Mouse (Mus musculus): ENCODE data around the gene Kifc1. TPM values are rescaled to one million over a fixed set of nuclear protein-coding genes. Genes with fewer than 3 reads are reported as not detected.

Gene Kifc1
- polyA plus RNA-seq, 1 experiment from 2014 or later = 7.3 TPM

GRCm38 (mm10) chr17:33928251-33928947 lies 37.9 kb upstream of the Kifc1 start:
- no peak for ATAC-seq (ENCODE audit: insufficient number of reproducible peaks, insufficient read depth, low FRiP score, low TSS enrichment, low read depth)
- H3K9ac ChIP-seq = peak overlapping the region; percentile 89
- no peak overlapping the region for H3K27ac ChIP-seq
- no peaks in the 10 kb centered on the region for H3K27me3 ChIP-seq
- 60% methylated on average over 21 of the region's 21 CpGs for WGBS
- no peaks in the 10 kb centered on the region for H3K9me3 ChIP-seq
- H3K4me1 ChIP-seq = peaks cover 18% of the 10 kb centered on the region
- H3K4me3 ChIP-seq = peak overlapping the region; percentile 92
- peak overlapping the region; percentile 99 for H3K4me2 ChIP-seq
- H3K36me3 ChIP-seq = peaks cover 40% of the 10 kb centered on the region

- ATAC-seq (ENCODE audit: insufficient number of reproducible peaks, insufficient read depth, low FRiP score, low TSS enrichment, low read depth) = no peak
- H3K4me2 ChIP-seq = no peak overlapping the region
- 76% methylated on average over 17 of the region's 17 CpGs for WGBS
- no peak overlapping the region for H3K9ac ChIP-seq
- H3K27me3 ChIP-seq = no peaks in the 10 kb centered on the region
- H3K4me3 ChIP-seq = no peak overlapping the region
- peaks cover 28% of the 10 kb centered on the region for H3K36me3 ChIP-seq
- no peak overlapping the region for H3K27ac ChIP-seq
- no peaks in the 10 kb centered on the region for H3K9me3 ChIP-seq
- peaks cover 16% of the 10 kb centered on the region for H3K4me1 ChIP-seq
Measured at GRCm38 (mm10) chr17:33926207-33926932, 35.9 kb upstream of the Kifc1 start.

GRCm38 (mm10) chr17:33925406-33926116 lies 35.1 kb upstream of the Kifc1 start:
- Histone ChIP-seq H3K9ac (no peak overlapping the region), H3K36me3 (peaks cover 28% of the 10 kb centered on the region), H3K27ac (no peak overlapping the region), H3K4me2 (no peak overlapping the region), H3K27me3 (no peaks in the 10 kb centered on the region), H3K4me3 (no peak overlapping the region), H3K9me3 (no peaks in the 10 kb centered on the region), H3K4me1 (peaks cover 15% of the 10 kb centered on the region)
- ATAC-seq (ENCODE audit: insufficient number of reproducible peaks, insufficient read depth, low FRiP score, low TSS enrichment, low read depth) = no peak
- WGBS = 82% methylated on average over 21 of the region's 21 CpGs

DNA sequence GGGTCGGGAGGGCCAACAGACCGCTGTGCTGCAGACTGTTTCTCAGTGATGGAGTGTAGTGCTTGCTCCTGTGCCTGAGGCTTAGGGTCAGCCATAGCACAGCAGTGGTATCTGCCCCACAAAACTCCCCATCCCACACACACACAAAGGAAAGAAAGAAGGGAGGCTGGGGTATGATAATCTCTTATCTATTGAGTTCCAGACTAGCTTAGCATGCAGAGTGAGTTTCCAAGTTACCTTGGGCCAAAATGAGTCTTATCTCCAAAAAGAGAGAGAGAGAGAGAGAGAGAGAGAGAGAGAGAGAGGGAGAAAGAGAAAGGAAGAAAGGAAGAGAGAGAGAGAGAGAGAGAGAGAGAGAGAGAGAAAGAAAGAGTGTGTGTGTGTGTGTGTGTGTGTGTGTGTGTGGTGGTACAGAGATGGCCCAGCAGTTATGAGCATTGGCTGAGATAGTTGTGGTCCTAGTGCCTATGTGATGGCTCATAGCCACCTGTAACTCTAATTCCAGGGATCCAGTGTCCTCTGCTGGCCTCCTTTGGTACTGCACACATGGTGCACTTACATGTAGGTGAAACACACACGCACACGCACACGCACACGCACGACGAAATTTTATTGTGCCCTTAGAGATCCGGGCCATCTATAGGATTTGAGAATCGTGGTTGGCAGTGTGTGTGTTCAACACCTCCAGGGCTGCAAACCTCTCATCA lies 34.3 kb upstream of the Kifc1 start:
- Histone ChIP-seq H3K9ac (0 out of 2 replicates have a peak overlapping the region, but pooled peaks have one; percentile 16), H3K4me1 (peaks cover 21% of the 10 kb centered on the region), H3K4me2 (no peak overlapping the region), H3K4me3 (no peak overlapping the region), H3K27ac (no peak overlapping the region), H3K27me3 (no peaks in the 10 kb centered on the region), H3K9me3 (no peaks in the 10 kb centered on the region), H3K36me3 (peaks cover 28% of the 10 kb centered on the region)
- WGBS = 84% methylated on average over 10 of the region's 10 CpGs
- no peak for ATAC-seq (ENCODE audit: insufficient number of reproducible peaks, insufficient read depth, low FRiP score, low TSS enrichment, low read depth)

DNA sequence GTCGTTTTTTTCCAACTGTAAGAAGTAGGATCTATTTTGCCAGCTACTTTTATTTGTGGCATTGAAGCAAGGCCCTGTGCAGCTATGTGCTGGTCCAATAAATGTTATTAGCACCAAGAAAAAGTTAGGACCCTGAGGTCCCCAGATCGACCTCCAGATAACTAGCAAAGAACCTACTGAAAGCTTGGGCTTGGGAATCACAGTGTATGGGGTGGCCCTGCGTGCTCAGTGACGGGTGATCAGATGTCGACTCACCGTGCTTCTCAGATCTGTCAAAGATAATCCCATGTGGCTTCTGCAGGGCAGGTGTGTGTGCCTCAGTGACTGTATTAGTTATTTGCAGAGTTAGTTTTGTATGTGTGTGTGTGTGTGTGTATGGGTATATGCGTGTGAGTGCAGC lies 30.9 kb upstream of the Kifc1 start:
- Histone ChIP-seq H3K9me3 (no peaks in the 10 kb centered on the region), H3K4me3 (peak overlapping the region; percentile 68; the same call in 1 of the 2 replicates), H3K9ac (0 out of 2 replicates have a peak overlapping the region, but pooled peaks have one; percentile 21), H3K4me2 (no peak overlapping the region), H3K36me3 (peaks cover 31% of the 10 kb centered on the region), H3K27ac (no peak overlapping the region), H3K4me1 (peaks cover 39% of the 10 kb centered on the region), H3K27me3 (no peaks in the 10 kb centered on the region)
- no peak for ATAC-seq (ENCODE audit: insufficient number of reproducible peaks, insufficient read depth, low FRiP score, low TSS enrichment, low read depth)
- WGBS = 80% methylated on average over 7 of the region's 7 CpGs

DNA sequence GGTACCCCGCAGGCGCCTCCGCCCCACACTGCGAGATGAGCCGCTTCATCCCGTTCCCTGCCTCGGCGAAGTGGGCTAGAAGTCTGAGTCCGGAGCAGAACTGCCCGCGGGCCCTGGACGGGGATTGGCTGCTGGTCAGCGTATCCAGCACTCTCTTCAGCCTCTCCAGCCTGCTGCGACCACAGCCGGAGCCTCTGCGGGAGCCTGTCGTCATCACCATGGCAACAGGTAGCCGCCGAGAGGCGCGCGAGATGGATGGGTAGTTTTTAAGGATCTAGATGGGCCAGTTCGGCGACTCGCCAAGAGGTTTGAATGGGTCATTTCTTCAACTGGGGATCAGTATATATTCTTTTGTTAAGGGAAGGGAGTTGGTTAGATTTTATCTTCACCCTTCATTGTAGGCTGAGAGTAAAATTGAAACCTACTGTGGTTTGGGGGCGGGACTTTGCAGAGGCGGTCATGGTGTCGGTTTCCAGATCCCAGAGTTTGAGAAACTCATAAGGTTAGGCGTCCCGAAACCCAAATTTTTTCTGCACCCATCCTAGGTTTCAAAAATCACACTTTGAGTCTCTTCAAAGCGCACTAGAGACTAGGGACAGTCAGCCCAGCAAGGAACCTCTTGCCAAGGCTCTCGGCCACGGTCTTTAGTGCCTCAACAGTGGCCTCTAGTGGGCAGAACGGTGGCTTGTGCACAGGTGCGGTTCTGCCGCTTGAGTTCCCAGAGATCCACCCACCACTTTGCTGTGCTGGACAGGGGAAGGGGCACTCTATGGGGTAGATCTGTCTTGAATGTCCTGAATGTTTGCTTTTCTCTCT lies 30.0 kb upstream of the Kifc1 start:
- Histone ChIP-seq H3K4me2 (peak overlapping the region; percentile 99), H3K27ac (0 out of 2 replicates have a peak overlapping the region, but pooled peaks have one; percentile 69), H3K27me3 (no peaks in the 10 kb centered on the region), H3K9me3 (no peaks in the 10 kb centered on the region), H3K4me1 (peaks cover 40% of the 10 kb centered on the region), H3K9ac (peak overlapping the region; percentile 78), H3K36me3 (peaks cover 22% of the 10 kb centered on the region), H3K4me3 (peak overlapping the region; percentile 68)
- WGBS = under 1% methylated on average over 36 of the region's 36 CpGs
- ATAC-seq (ENCODE audit: insufficient number of reproducible peaks, insufficient read depth, low FRiP score, low TSS enrichment, low read depth) = no peak

GRCm38 (mm10) chr17:33919351-33920281 lies 29.2 kb upstream of the Kifc1 start:
- Histone ChIP-seq H3K36me3 (peaks cover 19% of the 10 kb centered on the region), H3K9me3 (no peaks in the 10 kb centered on the region), H3K27me3 (no peaks in the 10 kb centered on the region), H3K4me2 (peak overlapping the region; percentile 99), H3K4me1 (peaks cover 48% of the 10 kb centered on the region), H3K4me3 (peak overlapping the region; percentile 68), H3K27ac (peak overlapping the region; percentile 69), H3K9ac (peak overlapping the region; percentile 78)
- ATAC-seq (ENCODE audit: insufficient number of reproducible peaks, insufficient read depth, low FRiP score, low TSS enrichment, low read depth) = no peak
- under 1% methylated on average over 52 of the region's 52 CpGs for WGBS

DNA sequence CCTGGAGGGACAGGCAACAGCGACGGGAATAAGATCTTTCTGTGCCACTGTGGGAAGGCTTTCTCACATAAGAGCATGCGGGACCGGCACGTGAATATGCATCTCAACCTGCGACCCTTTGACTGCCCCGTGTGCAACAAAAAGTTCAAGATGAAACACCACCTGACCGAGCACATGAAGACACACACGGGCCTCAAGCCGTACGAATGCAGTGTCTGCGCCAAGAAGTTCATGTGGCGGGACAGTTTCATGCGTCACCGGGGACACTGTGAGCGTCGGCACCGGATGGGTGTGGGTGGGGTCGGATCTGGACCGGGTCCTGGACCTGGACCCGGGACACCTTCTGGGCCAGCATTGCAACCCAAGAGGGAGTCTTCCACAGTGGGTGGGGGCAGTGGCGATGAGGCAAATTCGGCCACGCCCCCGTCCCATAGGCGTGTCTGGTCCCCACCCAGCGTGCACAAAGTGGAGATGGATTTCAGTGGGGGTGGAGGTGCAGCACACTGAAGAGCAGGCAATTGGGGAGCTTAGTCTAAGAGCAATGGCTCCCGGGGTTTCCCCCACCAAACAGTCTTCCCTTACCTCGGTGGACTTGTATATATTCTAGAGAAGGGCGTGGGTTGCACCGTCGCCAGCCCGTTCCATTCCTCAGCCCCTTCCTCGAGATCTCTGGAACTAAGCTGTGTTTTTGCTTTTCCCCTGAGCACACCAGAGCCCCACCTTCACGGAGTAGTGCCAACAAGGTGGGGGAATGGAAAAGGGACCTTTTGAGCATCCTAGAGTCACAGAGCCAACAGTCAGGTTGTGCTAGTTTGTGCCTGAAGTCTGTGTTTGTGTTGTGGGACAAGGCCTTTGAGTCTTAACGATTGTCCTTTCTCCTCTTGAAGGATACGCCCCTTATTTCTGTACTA lies 28.1 kb upstream of the Kifc1 start:
- H3K27ac ChIP-seq = no peak overlapping the region
- no peak for ATAC-seq (ENCODE audit: insufficient number of reproducible peaks, insufficient read depth, low FRiP score, low TSS enrichment, low read depth)
- H3K4me3 ChIP-seq = peak overlapping the region; percentile 68
- peaks cover 30% of the 10 kb centered on the region for H3K36me3 ChIP-seq
- H3K27me3 ChIP-seq = no peaks in the 10 kb centered on the region
- no peak overlapping the region for H3K9ac ChIP-seq
- WGBS = 61% methylated on average over 37 of the region's 37 CpGs
- H3K9me3 ChIP-seq = no peaks in the 10 kb centered on the region
- H3K4me1 ChIP-seq = peaks cover 48% of the 10 kb centered on the region
- H3K4me2 ChIP-seq = peak overlapping the region; percentile 99

- Histone ChIP-seq H3K4me3 (peak overlapping the region; percentile 9; the same call in 1 of the 2 replicates), H3K9me3 (no peaks in the 10 kb centered on the region), H3K27ac (no peak overlapping the region), H3K27me3 (no peaks in the 10 kb centered on the region), H3K36me3 (peaks cover 37% of the 10 kb centered on the region), H3K4me1 (peaks cover 48% of the 10 kb centered on the region), H3K4me2 (peak overlapping the region; percentile 99; the same call in 1 of the 2 replicates), H3K9ac (no peak overlapping the region)
- no peak for ATAC-seq (ENCODE audit: insufficient number of reproducible peaks, insufficient read depth, low FRiP score, low TSS enrichment, low read depth)
- 85% methylated on average over 18 of the region's 18 CpGs for WGBS
Measured at GRCm38 (mm10) chr17:33917656-33918292, 27.3 kb upstream of the Kifc1 start.
